In genomic region chr14:98172394-98172905, GRCm38 (mm10) we compare ENCODE assay signal across 13 mouse cellular contexts. TPM values are rescaled to one million over a fixed set of nuclear protein-coding genes. Genes with fewer than 3 reads are reported as not detected.
DNase-seq lines count a peak whose midpoint lies in the region; ATAC-seq lines count a peak whose summit lies in the region.
"Had no signal": no experiment of that assay in that cellular context is flagged by ENCODE, and none has a peak within 500 bp of the region (broad histone marks: within the 10 kb centered on the region; RNA-seq: fewer than 3 reads in every experiment).

No protein-coding gene starts in this region.

- H3K9me3 ChIP-seq in kidney, embryonic 16.5 days (ENCODE audit: low read length) = no peaks in the 10 kb centered on the region
- H3K9me3 ChIP-seq in forebrain, embryonic 12.5 days = no peaks in the 10 kb centered on the region
- H3K9me3 ChIP-seq in hindbrain, embryonic 12.5 days (replicated peaks) = no peaks in the 10 kb centered on the region
- H3K9me3 ChIP-seq in midbrain, embryonic 16.5 days (replicated peaks; ENCODE audit: control insufficient read depth, low read length, poor library complexity, severe bottlenecking) = no peaks in the 10 kb centered on the region
- H3K9me3 ChIP-seq: megakaryocyte, embryonic 14.5 days had no signal

- ATAC-seq in kidney, embryonic 16.5 days (ENCODE audit: low FRiP score, low TSS enrichment) = no peak
- ATAC-seq in forebrain, embryonic 12.5 days (ENCODE audit: low FRiP score) = no peak; the same call in 1 of the 2 replicates
- ATAC-seq in hindbrain, embryonic 12.5 days (ENCODE audit: low FRiP score) = no peak
- no peak for ATAC-seq in midbrain, embryonic 16.5 days
- ATAC-seq: liver, postnatal 0 days had no signal

- H3K27ac ChIP-seq in kidney, embryonic 16.5 days (ENCODE audit: low read length) = no peak overlapping the region
- peak overlapping the region; percentile 70 for H3K27ac ChIP-seq in forebrain, embryonic 12.5 days
- 0 out of 2 replicates have a peak overlapping the region, but pooled peaks have one; percentile 30 for H3K27ac ChIP-seq in hindbrain, embryonic 12.5 days
- no peak overlapping the region for H3K27ac ChIP-seq in midbrain, embryonic 16.5 days (ENCODE audit: low read length)

- H3K9ac ChIP-seq in kidney, embryonic 16.5 days (replicated peaks; ENCODE audit: low read length) = no peak overlapping the region
- H3K9ac ChIP-seq in forebrain, embryonic 12.5 days = no peak overlapping the region
- H3K9ac ChIP-seq in hindbrain, embryonic 12.5 days = no peak overlapping the region
- H3K9ac ChIP-seq in midbrain, embryonic 16.5 days (ENCODE audit: low read depth, low read length) = no peak overlapping the region
- H3K9ac ChIP-seq: liver, postnatal 0 days had no signal

- no peaks in the 10 kb centered on the region for H3K27me3 ChIP-seq in kidney, embryonic 16.5 days (ENCODE audit: insufficient read depth, low read length)
- no peaks in the 10 kb centered on the region for H3K27me3 ChIP-seq in forebrain, embryonic 12.5 days
- no peaks in the 10 kb centered on the region for H3K27me3 ChIP-seq in hindbrain, embryonic 12.5 days
- H3K27me3 ChIP-seq in midbrain, embryonic 16.5 days (ENCODE audit: control insufficient read depth, insufficient read depth, low read depth, low read length) = no peaks in the 10 kb centered on the region

- no peak overlapping the region for H3K4me3 ChIP-seq in kidney, embryonic 16.5 days (ENCODE audit: low read length)
- H3K4me3 ChIP-seq in forebrain, embryonic 12.5 days (replicated peaks) = 0 out of 2 replicates have a peak overlapping the region, but pooled peaks have one; percentile 13
- H3K4me3 ChIP-seq in hindbrain, embryonic 12.5 days = 0 out of 2 replicates have a peak overlapping the region, but pooled peaks have one; percentile 13
- H3K4me3 ChIP-seq in midbrain, embryonic 16.5 days (ENCODE audit: low read depth, low read length) = no peak overlapping the region
- H3K4me3 ChIP-seq: erythroblast, embryonic 14.5 days; megakaryocyte, embryonic 14.5 days had no signal

- peaks cover 13% of the 10 kb centered on the region for H3K4me1 ChIP-seq in kidney, embryonic 16.5 days (ENCODE audit: insufficient read depth, low read length)
- peaks cover 29% of the 10 kb centered on the region for H3K4me1 ChIP-seq in forebrain, embryonic 12.5 days
- peaks cover 14% of the 10 kb centered on the region for H3K4me1 ChIP-seq in hindbrain, embryonic 12.5 days
- peaks cover 5% of the 10 kb centered on the region for H3K4me1 ChIP-seq in midbrain, embryonic 16.5 days (ENCODE audit: control insufficient read depth, insufficient read depth, low read length)

- peak overlapping the region; percentile 31 for H3K4me2 ChIP-seq in kidney, embryonic 16.5 days (replicated peaks; ENCODE audit: low read depth, low read length)
- H3K4me2 ChIP-seq in forebrain, embryonic 12.5 days = peak overlapping the region; percentile 41
- H3K4me2 ChIP-seq in hindbrain, embryonic 12.5 days (replicated peaks) = peak overlapping the region; percentile 38
- H3K4me2 ChIP-seq in midbrain, embryonic 16.5 days (ENCODE audit: low read length) = peak overlapping the region; percentile 42

- no peak for DNase-seq in kidney, adult 18-20 months
- no peak for DNase-seq in layer of hippocampus, postnatal 14 days (ENCODE audit: low spot score in 2 of 2)
- no peak for DNase-seq in cerebellum, adult 18-20 months
- no peak for DNase-seq in left cerebral cortex, postnatal 25 days (ENCODE audit: low spot score in 2 of 2)
- DNase-seq: cerebellum, postnatal 36 days; kidney, postnatal 25 days; liver, postnatal 0 days had no signal

- H3K36me3 ChIP-seq in kidney, embryonic 16.5 days (ENCODE audit: insufficient read depth, low read length) = no peaks in the 10 kb centered on the region
- H3K36me3 ChIP-seq in forebrain, embryonic 12.5 days (replicated peaks) = no peaks in the 10 kb centered on the region
- no peaks in the 10 kb centered on the region for H3K36me3 ChIP-seq in hindbrain, embryonic 12.5 days
- no peaks in the 10 kb centered on the region for H3K36me3 ChIP-seq in midbrain, embryonic 16.5 days (ENCODE audit: control insufficient read depth, insufficient read depth, low read length)

- 19% methylated on average over 5 of the region's 5 CpGs for WGBS in kidney, embryonic 16.5 days
- 1% methylated on average over 5 of the region's 5 CpGs for WGBS in forebrain, embryonic 12.5 days
- WGBS in hindbrain, embryonic 12.5 days = 6% methylated on average over 5 of the region's 5 CpGs
- WGBS in midbrain, embryonic 16.5 days = 6% methylated on average over 5 of the region's 5 CpGs

- intact Hi-C loops in left cerebral cortex, postnatal 25 days (cut with DNase I) = loop anchor here (5.0 kb wide), 1 partner anchor 720 kb away; no protein-coding TSS in a partner anchor

RNA-seq across cellular contexts. Expression of gene Dach1, which starts 2.9 kb away (rescaled TPM):
- 17.0 and 20.4 TPM in 2 replicates for polyA plus RNA-seq in kidney, embryonic 16.5 days (2015; fragmentation: Nextera tagmentation; extraction: Ambion mirVana)
- polyA plus RNA-seq in forebrain, embryonic 12.5 days (2016; fragmentation: Nextera tagmentation; extraction: Ambion mirVana) = 22.5 and 22.8 TPM in 2 replicates
- polyA plus RNA-seq in hindbrain, embryonic 12.5 days (2016; fragmentation: Nextera tagmentation; extraction: Ambion mirVana) = 22.8 and 24.3 TPM in 2 replicates
- 9.4 and 9.7 TPM in 2 replicates for polyA plus RNA-seq in midbrain, embryonic 16.5 days (2015; fragmentation: Nextera tagmentation; extraction: Ambion mirVana)
- total RNA-seq in layer of hippocampus, postnatal 14 days (2021) = 1 to 10 TPM; 5.4 to 6.1 TPM
- 1 to 10 TPM; 4.1 to 7.9 TPM for total RNA-seq in left cerebral cortex, postnatal 25 days (2021)
- polyA plus RNA-seq: erythroblast, embryonic 14.5 days had no signal

Comparison
In these comparisons a context has a peak if more than half of its experiments do, and no peak if none do; other contexts are left out.
1. H3K27ac ChIP-seq: peak in forebrain, embryonic 12.5 days (single experiment) and hindbrain, embryonic 12.5 days (single experiment); none in kidney, embryonic 16.5 days (single experiment) and midbrain, embryonic 16.5 days (single experiment).
2. H3K4me3 ChIP-seq: peak in forebrain, embryonic 12.5 days (single experiment) and hindbrain, embryonic 12.5 days (single experiment); none in kidney, embryonic 16.5 days (single experiment) and midbrain, embryonic 16.5 days (single experiment).
3. Peak in every context shown above with its lines, with median percentiles within 50 percentile points of each other: H3K4me2 ChIP-seq.